Mouse (Mus musculus): ENCODE measurements around the gene Hsfy2. TPM values are rescaled to one million over a fixed set of nuclear protein-coding genes. Genes with fewer than 3 reads are reported as not detected.

Hsfy2 gene
- polyA plus RNA-seq, 1 experiment = not detected

GRCm38 (mm10) chr1:56671241-56671945 is 34.2 kb upstream of the Hsfy2 start:
- TF ChIP-seq CTCF (IDR thresholded peaks at IDR 0.05; ENCODE audit: low read depth, low read length) (no peak), EP300 (IDR thresholded peaks at IDR 0.05; ENCODE audit: insufficient read depth, low read depth, low read length) (no peak), POLR2A (IDR thresholded peaks at IDR 0.05; ENCODE audit: insufficient read depth, low read length) (no peak)
- no peak overlapping the region for H3K27ac ChIP-seq (ENCODE audit: insufficient read depth, low read length)
- H3K9me3 ChIP-seq (replicated peaks; ENCODE audit: control insufficient read depth, insufficient read depth, low read length, poor library complexity, severe bottlenecking) = no peaks in the 10 kb centered on the region
- no peaks in the 10 kb centered on the region for H3K4me1 ChIP-seq (ENCODE audit: control insufficient read depth, insufficient read depth, low read length)
- no peaks in the 10 kb centered on the region for H3K27me3 ChIP-seq (ENCODE audit: control insufficient read depth, insufficient read depth, low read length, poor library complexity, severe bottlenecking)
- H3K36me3 ChIP-seq (ENCODE audit: control insufficient read depth, insufficient read depth, low read length, poor library complexity, severe bottlenecking) = no peaks in the 10 kb centered on the region
- no peak overlapping the region for H3K9ac ChIP-seq (ENCODE audit: low read depth, poor library complexity, severe bottlenecking)
- no peak overlapping the region for H3K4me3 ChIP-seq (ENCODE audit: low read depth, low read length)

DNA sequence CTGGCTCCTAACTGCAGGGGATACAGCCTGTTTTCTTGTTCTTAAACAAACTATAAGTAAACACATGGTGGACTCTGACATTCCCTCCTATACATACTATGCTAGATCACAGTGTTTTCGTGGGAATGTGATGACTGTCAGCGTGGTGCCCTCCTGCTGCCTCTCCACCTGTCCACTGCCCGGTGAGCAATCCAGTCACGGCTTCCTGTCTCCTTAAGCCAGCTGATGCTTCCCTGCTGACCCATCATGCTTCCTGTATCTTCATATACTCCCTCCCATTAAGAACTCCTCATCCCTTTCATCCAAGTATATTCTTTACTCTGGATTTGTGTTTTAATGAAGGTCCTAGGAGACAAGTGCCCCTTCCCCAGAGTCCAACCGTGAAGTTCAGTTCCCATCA is 33.3 kb upstream of the Hsfy2 start:
- TF ChIP-seq EP300 (IDR thresholded peaks at IDR 0.05; ENCODE audit: insufficient read depth, low read depth, low read length) (no peak), POLR2A (IDR thresholded peaks at IDR 0.05; ENCODE audit: insufficient read depth, low read length) (no peak), CTCF (IDR thresholded peaks at IDR 0.05; ENCODE audit: low read depth, low read length) (no peak)
- Histone ChIP-seq H3K9ac (ENCODE audit: low read depth, poor library complexity, severe bottlenecking) (no peak overlapping the region), H3K9me3 (replicated peaks; ENCODE audit: control insufficient read depth, insufficient read depth, low read length, poor library complexity, severe bottlenecking) (no peaks in the 10 kb centered on the region), H3K27ac (ENCODE audit: insufficient read depth, low read length) (no peak overlapping the region), H3K27me3 (ENCODE audit: control insufficient read depth, insufficient read depth, low read length, poor library complexity, severe bottlenecking) (no peaks in the 10 kb centered on the region), H3K36me3 (ENCODE audit: control insufficient read depth, insufficient read depth, low read length, poor library complexity, severe bottlenecking) (no peaks in the 10 kb centered on the region), H3K4me3 (ENCODE audit: low read depth, low read length) (no peak overlapping the region), H3K4me1 (ENCODE audit: control insufficient read depth, insufficient read depth, low read length) (no peaks in the 10 kb centered on the region)

DNA sequence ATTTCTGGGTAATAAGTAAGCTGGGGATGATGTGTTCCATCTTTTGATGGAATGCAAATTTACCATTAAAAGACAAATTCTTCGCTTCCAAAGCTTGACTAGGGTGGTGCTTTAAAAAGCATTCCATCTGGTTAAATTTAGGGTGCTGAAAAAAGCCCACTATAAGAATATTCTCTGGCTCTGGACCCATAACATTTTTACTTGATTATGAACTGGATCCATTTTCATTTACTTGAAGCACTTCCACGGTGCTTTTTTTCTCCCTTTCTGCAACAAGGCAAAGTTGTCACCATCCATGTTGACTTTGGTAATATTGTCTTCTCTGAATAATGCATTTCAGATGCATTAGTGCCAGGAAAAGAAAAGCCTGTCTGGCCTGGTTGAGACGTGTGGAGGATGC is 27.4 kb upstream of the Hsfy2 start:
- Histone ChIP-seq H3K27me3 (ENCODE audit: control insufficient read depth, insufficient read depth, low read length, poor library complexity, severe bottlenecking) (no peaks in the 10 kb centered on the region), H3K27ac (ENCODE audit: insufficient read depth, low read length) (no peak overlapping the region)
- TF ChIP-seq CTCF (IDR thresholded peaks at IDR 0.05; ENCODE audit: low read depth, low read length) (no peak), POLR2A (IDR thresholded peaks at IDR 0.05; ENCODE audit: insufficient read depth, low read length) (no peak), EP300 (IDR thresholded peaks at IDR 0.05; ENCODE audit: insufficient read depth, low read depth, low read length) (no peak)

DNA sequence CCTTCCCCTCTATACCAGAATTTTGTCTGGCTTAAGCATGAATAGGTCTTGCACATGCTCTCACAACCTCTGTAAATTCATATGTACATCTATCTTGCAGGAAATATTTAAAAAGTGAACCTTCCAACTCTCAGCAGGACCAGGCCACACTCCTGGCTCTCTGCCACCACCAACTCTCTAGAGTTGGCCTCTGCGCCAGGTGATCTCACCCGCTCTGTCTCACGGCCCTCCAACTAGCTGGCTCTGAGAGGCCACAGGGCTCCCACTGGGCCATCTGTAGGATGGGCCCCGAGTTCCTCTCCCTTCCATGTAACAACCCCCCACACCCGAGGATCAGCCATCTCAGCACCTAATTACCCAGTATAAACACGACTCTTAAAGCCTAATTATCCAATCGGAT is 10.4 kb downstream of the Hsfy2 start:
- TF ChIP-seq CTCF (IDR thresholded peaks at IDR 0.05; ENCODE audit: low read depth, low read length) (no peak), EP300 (IDR thresholded peaks at IDR 0.05; ENCODE audit: insufficient read depth, low read depth, low read length) (no peak), POLR2A (IDR thresholded peaks at IDR 0.05; ENCODE audit: insufficient read depth, low read length) (no peak)
- H3K27me3 ChIP-seq (ENCODE audit: control insufficient read depth, insufficient read depth, low read length, poor library complexity, severe bottlenecking) = no peaks in the 10 kb centered on the region
- no peaks in the 10 kb centered on the region for H3K4me1 ChIP-seq (ENCODE audit: control insufficient read depth, insufficient read depth, low read length)
- H3K9me3 ChIP-seq (replicated peaks; ENCODE audit: control insufficient read depth, insufficient read depth, low read length, poor library complexity, severe bottlenecking) = no peaks in the 10 kb centered on the region
- no peak overlapping the region for H3K9ac ChIP-seq (ENCODE audit: low read depth, poor library complexity, severe bottlenecking)
- no peak overlapping the region for H3K27ac ChIP-seq (ENCODE audit: insufficient read depth, low read length)
- no peaks in the 10 kb centered on the region for H3K36me3 ChIP-seq (ENCODE audit: control insufficient read depth, insufficient read depth, low read length, poor library complexity, severe bottlenecking)
- no peak overlapping the region for H3K4me3 ChIP-seq (ENCODE audit: low read depth, low read length)

More for the DNA sequence above, 27.4 kb upstream of the Hsfy2 start:
- no peaks in the 10 kb centered on the region for H3K36me3 ChIP-seq (ENCODE audit: control insufficient read depth, insufficient read depth, low read length, poor library complexity, severe bottlenecking)
- no peaks in the 10 kb centered on the region for H3K4me1 ChIP-seq (ENCODE audit: control insufficient read depth, insufficient read depth, low read length)
- H3K9ac ChIP-seq (ENCODE audit: low read depth, poor library complexity, severe bottlenecking) = no peak overlapping the region
- no peaks in the 10 kb centered on the region for H3K9me3 ChIP-seq (replicated peaks; ENCODE audit: control insufficient read depth, insufficient read depth, low read length, poor library complexity, severe bottlenecking)
- no peak overlapping the region for H3K4me3 ChIP-seq (ENCODE audit: low read depth, low read length)

DNA sequence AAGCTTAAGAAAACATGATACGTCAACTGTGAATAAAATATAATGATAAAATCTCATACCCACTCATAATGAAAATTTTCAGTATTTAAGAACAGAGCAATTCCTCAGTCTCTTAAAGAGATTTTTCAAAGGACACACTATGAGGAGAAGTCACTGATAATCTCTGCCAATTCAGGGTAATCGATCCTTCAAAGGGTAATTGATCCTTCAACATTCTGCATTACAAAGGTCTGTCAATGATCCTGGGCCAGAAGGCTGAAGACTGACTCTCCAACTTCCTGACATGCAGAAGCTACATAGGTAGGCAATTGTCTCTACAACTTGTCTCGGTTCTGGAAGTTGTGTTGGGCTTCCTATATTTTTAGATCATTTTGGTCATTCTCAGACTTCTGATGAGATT is 12.9 kb downstream of the Hsfy2 start:
- no peaks in the 10 kb centered on the region for H3K36me3 ChIP-seq (ENCODE audit: control insufficient read depth, insufficient read depth, low read length, poor library complexity, severe bottlenecking)
- no peaks in the 10 kb centered on the region for H3K27me3 ChIP-seq (ENCODE audit: control insufficient read depth, insufficient read depth, low read length, poor library complexity, severe bottlenecking)
- no peak overlapping the region for H3K9ac ChIP-seq (ENCODE audit: low read depth, poor library complexity, severe bottlenecking)
- no peak overlapping the region for H3K4me3 ChIP-seq (ENCODE audit: low read depth, low read length)
- TF ChIP-seq CTCF (IDR thresholded peaks at IDR 0.05; ENCODE audit: low read depth, low read length) (no peak), POLR2A (IDR thresholded peaks at IDR 0.05; ENCODE audit: insufficient read depth, low read length) (no peak), EP300 (IDR thresholded peaks at IDR 0.05; ENCODE audit: insufficient read depth, low read depth, low read length) (no peak)
- no peak overlapping the region for H3K27ac ChIP-seq (ENCODE audit: insufficient read depth, low read length)
- no peaks in the 10 kb centered on the region for H3K4me1 ChIP-seq (ENCODE audit: control insufficient read depth, insufficient read depth, low read length)
- no peaks in the 10 kb centered on the region for H3K9me3 ChIP-seq (replicated peaks; ENCODE audit: control insufficient read depth, insufficient read depth, low read length, poor library complexity, severe bottlenecking)

GRCm38 (mm10) chr1:56612384-56612783 is 24.9 kb downstream of the Hsfy2 start:
- no peaks in the 10 kb centered on the region for H3K27me3 ChIP-seq (ENCODE audit: control insufficient read depth, insufficient read depth, low read length, poor library complexity, severe bottlenecking)
- H3K36me3 ChIP-seq (ENCODE audit: control insufficient read depth, insufficient read depth, low read length, poor library complexity, severe bottlenecking) = no peaks in the 10 kb centered on the region
- no peaks in the 10 kb centered on the region for H3K4me1 ChIP-seq (ENCODE audit: control insufficient read depth, insufficient read depth, low read length)
- no peak overlapping the region for H3K27ac ChIP-seq (ENCODE audit: insufficient read depth, low read length)
- H3K4me3 ChIP-seq (ENCODE audit: low read depth, low read length) = no peak overlapping the region
- TF ChIP-seq POLR2A (IDR thresholded peaks at IDR 0.05; ENCODE audit: insufficient read depth, low read length) = no peak
- TF ChIP-seq EP300 (IDR thresholded peaks at IDR 0.05; ENCODE audit: insufficient read depth, low read depth, low read length) = no peak
- no peak for TF ChIP-seq CTCF (IDR thresholded peaks at IDR 0.05; ENCODE audit: low read depth, low read length)
- H3K9me3 ChIP-seq (replicated peaks; ENCODE audit: control insufficient read depth, insufficient read depth, low read length, poor library complexity, severe bottlenecking) = no peaks in the 10 kb centered on the region
- H3K9ac ChIP-seq (ENCODE audit: low read depth, poor library complexity, severe bottlenecking) = no peak overlapping the region
